Mouse (Mus musculus) right cerebral cortex, postnatal 25 days (tissue): ENCODE data around the gene P3h4.

Experiments used
- DNase-seq: peaks from one replicate; pipeline ENCODE4 v3.0.0; 2022

Gene P3h4

DNA sequence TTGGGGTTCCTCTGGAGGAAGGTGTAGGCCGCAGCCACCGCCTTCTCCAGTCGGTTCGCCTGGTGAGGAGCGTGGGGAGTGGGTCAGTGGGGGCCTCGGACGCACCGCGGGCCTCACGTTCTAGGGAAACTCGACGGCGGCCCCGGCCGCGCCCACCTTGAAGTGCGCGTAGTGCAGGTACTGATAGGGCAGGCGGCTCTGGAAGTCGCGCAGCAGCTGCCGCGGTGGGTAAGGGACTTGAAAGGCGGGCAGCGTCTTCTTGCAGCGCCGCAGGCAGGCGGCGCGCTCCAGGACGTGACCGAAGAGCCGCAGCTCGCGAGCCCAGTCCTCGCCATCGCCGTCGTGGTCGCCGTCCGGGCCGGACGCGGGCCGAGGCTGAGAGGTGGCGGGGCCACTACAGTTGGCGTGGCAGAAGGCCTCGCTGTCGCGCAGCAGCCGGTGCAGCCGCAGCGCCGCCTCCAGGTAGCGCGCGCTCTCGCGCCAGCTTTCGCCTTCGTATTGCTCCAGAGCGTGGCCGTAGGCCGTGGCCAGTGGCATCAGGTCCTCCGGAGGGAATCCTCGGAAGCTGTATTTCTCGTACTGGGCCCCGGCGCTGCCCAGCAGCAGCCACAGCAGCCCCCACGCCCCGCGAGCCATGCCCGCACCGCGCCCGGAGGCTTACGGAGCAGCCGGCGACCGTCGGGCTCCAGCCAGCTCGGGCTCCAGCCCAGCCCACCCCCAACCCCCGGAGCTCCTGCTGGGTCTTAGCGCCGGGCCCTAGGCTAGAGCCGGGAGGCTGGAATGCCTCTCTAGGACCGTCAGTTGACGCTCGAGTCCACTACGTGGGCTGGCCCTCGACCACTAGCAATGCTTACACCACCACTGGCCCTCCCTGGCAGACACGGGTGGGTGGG lies at the start of gene P3h4:
P3h4 (minus strand) TSS at position 816 of the 893 bp plus-strand sequence.
- peak; percentile 76 for DNase-seq

DNA sequence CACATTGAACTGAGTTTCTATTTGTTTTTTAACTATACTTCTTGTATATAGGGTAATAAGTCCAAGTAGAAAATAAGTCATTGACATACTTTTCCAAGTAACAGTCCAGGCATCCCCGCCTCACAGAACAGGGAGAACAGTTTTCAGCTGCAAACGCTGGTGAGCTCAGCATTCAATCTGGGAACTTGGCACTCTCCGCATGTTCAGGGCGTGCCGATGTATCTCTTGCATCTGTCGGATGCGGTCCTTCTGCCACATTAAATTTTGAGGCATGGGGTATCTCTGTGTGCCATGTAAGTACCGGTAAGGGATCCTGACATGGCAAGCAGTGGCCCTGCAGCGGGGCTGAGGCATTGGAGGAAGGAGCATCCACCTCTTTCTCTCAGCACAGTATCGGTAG lies 48.1 kb upstream of the P3h4 start:
- peak; percentile 22 for DNase-seq

DNA sequence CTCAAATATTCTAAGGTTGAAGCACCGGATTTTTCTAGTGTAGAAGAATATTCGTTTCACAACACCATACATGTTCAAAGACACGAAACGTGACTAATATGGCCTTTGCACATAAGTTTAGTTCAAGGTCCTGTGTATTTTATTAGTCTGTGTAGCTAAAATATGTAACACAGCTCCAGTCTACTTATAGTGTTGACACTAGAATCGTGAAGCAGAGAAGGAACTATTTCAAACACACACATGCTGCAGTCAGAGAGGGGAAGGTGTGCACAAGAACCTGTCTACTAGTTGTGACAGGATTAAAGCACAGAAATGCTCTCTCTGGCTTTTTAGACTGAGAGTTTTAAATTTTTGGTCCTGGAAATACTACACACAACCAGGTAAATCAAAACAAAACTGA lies 43.1 kb upstream of the P3h4 start:
- no peak for DNase-seq

DNA sequence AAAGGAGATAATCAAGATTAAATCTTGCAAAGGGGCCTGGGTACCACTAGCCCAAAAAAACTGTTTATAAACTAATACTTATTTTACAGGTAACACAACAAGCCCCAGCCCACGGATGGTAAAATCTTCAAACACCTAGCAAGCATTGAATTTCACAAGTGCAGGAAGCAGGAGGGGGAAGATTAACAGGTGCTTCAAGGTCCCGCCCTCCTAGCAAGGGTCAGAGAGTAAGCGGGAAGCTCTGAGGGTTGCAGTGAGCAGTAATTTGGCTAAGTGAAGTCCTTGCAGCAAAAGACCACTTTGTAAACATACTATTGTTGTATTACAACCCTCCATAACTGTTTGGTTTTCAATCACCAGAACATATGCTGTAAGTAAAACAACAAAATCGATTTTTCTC lies 42.6 kb upstream of the P3h4 start:
- no peak for DNase-seq

DNA sequence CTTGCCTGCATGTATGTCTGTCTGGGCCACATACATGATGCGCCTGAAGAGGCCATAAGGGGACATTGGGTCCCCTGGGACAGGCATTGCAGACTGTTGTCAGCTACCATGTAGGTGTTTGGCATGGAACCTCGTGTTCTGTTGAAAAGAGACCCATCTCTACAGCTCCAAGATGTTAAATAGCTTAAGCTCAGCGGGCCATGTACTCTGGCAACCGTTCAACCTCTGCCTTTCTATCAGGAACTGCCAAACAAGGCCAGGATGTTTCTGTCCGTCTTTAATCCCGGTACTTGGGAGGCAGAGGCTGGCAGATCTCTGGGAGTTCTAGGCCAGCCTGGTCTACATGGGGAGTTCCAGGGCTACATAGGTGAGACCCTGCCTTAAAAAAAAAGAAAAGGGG lies 28.0 kb upstream of the P3h4 start:
- DNase-seq: no peak

DNA sequence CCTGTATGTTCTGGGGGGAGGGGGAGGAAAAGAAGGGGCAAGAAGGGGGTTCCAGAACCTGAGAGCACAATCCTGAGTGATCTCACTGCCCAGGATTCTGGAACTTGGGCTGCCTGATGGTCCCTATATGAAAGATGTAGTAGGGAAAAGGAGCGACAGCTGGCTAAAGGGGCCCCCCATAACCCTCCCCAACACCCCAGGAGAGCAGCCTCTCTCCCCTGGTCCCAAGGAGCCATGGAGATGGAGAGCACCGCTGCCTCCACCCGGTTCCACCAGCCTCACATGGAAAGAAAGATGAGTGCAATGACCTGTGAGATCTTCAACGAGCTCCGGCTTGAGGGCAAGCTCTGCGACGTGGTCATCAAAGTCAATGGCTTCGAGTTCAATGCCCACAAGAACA lies 27.2 kb upstream of the P3h4 start, which contains the start of the genes Nt5c3b and Klhl10:
Nt5c3b (minus strand) TSS at position 12 of the 400 bp plus-strand sequence.
Klhl10 (plus strand) TSS at position 121 of the 400 bp plus-strand sequence.
- DNase-seq: no peak

DNA sequence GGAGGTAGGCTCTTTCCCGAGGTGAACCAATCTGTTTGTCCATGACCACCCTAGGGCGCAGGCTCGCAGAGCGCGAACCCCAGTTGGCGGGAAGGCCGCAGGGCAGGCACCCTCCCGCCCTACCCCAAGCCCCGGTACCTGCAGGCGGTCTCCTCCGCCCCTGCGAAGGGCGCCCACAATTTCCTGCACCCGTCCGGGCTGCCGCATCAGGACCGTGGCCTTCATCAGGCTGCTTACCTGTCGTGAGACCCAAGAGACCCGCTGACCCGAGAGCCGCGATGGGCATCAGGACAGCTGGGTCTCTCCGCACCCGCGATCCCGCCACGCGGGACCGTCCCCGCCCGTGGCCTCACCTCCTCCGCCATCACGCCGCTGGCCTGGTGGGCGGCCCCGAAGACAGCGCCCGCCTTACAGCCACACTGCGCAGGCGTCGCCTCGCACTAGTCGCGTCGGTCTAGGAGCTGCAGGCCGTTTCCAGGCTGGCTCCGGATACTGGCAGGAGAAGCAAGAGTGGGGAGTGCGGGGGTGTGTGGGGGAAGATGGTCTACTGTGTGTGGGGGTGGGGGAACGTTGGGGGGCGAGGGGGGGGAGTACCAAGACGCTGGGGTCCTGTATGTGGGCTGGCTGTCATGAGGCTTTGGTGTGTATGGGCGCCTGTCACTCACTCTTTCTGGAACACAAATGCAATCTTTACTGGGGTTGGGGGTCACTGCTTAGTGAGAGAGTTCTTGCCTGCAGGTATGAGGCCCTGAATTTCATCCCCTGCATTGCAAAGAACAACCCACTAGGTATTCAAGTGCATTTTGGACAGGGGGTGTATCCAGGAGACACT lies 26.3 kb upstream of the P3h4 start:
- DNase-seq: peak; percentile 86

DNA sequence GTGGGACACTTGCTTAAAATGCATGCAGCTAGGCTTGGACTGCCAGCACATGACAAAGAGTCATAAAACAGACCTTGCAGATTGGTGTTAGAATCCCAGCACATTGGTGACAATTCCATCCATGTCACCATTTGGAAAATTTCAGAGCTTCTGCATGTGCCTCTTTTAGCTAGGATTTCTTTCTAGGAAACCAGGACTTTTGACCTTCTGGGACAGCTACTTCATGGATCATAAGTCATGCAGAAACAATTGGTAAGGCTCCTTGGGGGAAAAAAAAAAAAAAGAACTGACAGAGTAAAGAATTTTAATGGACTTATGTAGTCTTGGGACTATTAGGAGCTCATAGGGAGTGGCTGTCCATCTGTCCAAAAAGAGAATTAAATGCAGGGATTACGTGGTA lies 23.3 kb upstream of the P3h4 start:
- DNase-seq: no peak

DNA sequence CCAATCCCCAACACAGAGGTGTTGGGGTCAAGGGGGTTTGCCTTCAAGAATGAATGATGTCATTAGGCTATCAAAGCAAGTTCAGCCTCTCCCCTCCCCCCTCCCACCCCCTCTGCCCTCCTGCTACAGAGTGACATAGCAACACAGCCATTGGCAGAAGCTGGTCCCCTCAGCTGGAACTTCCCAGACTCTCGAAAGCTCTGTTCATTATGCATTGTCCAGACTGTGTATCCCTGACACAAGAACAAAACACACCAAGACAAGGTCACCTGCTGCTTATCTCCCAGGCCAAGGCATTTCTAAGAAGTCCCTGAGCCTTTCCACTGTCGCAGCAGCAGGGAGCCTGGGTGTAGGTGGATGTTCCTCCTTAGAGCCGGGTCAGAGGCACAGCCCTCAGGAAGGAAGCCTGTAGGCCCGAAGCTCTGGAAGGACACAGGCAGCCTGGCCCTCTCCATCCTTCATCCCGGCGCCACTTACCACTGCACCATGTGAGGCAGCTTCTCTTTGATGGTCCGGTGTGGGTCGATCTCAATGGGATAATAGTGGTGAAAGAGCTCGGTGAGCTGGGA lies 21.1 kb upstream of the P3h4 start:
- DNase-seq: no peak

DNA sequence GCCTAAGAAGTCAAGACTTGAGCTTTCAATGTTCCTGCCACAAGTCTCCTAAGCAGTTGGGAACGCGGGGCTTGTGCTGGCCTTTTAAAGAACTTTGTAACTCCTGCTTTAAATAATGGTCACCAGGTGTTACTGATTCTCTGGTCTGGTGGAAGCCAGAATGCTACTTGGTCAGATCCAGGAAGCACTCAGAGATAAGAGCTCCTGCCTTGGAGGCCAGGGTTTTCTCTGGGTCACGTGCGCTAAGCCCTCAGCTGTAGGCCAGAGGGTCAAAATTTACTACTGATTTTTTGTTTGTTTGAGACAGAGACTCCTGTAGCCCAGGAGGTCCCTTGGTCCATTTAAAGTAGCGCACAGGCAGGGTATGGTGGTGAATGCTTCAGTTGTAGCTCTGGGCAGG lies 17.4 kb upstream of the P3h4 start:
- DNase-seq: no peak

DNA sequence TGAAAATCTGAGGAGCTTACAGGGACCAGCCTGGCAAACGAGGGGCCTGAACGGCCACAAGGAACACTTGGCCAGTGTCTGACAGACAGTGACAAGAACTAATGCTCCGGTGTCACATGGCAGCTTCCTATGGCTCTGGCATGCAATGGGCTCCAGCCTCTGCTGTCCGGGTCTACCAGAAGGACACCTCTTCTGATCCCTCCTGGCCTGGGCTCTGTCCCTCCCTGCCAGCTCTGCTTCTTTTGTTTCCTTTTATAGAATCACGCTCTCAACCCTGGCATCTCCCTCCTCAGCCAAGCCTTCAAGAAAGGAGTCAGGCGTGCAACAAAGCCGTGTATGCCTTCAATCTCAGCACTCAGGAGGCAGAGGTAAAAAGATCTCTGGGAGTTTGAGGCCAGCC lies 15.4 kb upstream of the P3h4 start:
- no peak for DNase-seq

DNA sequence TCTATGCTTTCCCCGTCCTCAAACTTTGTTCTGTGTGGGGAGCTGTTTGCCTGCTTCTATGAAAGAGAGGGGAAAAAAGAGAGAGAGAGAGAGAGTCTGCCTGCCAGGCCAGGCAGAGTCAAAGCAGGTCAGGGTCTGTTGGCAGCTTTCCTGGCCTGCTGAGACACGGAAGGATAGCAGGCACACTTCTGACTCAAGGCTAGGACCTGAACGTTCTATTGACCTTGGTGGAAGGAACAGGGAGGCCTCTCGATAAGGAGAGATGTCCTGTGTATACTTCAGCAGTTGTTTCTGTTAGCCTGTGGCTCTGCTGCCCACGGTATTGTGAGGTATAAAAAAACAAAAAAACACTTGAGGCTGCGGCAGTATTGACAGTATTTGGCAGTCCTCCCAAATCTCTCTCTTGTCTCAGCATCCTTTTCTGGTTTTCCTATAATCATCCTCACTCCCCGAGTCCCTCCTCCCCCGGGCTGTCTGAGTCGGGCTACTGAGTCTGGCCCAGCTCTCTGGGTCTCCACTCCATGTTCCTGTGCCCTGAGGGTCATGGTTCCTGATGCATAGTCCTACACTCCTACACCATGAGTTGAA lies 14.1 kb upstream of the P3h4 start:
- no peak for DNase-seq

DNA sequence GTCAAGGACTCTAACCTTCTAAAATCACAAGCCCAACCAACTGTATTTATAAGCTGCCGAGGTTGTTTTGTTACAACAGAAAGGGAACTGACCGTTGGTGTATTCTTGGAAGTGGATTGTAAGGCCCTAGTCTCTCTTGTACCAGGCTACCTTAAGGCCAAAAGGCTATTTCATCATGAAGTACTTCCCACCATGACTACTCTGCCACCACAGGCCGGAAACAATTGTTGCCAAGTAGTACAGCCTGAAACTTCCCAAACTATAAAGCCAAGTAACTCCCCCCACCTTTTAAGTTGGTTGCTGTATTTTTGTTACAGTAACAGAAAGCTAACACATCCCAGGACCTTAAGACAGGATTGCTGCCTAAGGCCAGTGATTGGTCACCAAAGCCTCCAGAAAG lies 12.2 kb upstream of the P3h4 start:
- DNase-seq: no peak

DNA sequence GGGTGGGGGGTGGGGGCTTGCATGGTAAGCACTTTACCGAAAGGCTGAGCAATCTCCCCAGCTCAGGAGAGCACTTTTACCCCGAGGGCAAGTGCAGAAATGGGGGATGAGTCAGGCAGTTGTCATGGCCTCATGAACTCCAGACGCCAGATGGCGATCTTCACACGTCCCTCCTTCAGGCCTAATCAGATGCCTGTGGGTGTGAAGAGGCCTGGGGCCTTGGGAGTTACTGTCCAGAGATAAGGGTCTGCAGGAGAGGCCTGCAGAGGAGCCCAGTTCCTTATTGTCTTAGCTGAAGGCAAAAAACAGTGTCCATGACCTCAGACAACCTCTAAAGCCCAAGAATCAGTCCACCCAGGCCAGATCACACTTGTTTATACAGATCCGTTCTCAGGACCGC lies 11.2 kb upstream of the P3h4 start:
- DNase-seq: peak; percentile 51

DNA sequence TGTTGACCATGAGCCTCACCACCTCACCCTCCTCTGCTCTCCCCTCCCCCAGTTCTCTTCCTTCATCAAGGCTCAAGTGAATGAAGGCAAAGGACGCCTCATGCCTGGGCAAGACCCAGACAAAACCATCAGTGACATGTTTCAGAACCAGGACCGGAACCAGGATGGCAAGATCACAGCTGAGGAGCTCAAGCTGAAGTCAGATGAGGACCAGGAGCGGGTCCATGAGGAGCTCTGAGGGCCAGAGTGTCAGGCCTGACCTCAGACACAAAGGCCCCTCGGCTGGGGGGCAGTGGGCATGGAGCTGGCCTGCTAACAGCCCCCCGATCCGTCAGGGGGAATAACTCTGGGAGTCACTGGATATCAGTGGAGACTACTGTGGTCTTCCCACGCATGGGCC lies 9.2 kb upstream of the P3h4 start:
- no peak for DNase-seq

DNA sequence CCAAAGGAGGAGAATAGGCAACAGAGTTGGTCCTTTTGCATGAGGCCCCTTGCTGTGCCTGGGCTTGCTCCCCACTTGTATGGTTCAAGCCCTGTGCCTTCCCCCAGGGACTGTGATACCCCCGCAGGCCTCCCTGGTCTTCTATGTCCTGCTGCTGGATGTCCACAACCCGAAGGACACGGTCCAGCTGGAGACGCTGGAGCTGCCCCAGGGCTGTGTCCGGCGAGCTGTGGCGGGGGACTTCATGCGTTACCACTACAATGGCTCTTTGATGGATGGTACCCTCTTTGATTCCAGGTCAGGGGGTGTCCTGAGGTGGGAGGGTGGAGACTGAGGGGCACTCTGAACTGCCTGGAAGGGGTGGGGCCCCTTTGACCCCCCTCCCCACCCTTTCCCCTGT lies 6.9 kb upstream of the P3h4 start:
- DNase-seq: no peak

DNA sequence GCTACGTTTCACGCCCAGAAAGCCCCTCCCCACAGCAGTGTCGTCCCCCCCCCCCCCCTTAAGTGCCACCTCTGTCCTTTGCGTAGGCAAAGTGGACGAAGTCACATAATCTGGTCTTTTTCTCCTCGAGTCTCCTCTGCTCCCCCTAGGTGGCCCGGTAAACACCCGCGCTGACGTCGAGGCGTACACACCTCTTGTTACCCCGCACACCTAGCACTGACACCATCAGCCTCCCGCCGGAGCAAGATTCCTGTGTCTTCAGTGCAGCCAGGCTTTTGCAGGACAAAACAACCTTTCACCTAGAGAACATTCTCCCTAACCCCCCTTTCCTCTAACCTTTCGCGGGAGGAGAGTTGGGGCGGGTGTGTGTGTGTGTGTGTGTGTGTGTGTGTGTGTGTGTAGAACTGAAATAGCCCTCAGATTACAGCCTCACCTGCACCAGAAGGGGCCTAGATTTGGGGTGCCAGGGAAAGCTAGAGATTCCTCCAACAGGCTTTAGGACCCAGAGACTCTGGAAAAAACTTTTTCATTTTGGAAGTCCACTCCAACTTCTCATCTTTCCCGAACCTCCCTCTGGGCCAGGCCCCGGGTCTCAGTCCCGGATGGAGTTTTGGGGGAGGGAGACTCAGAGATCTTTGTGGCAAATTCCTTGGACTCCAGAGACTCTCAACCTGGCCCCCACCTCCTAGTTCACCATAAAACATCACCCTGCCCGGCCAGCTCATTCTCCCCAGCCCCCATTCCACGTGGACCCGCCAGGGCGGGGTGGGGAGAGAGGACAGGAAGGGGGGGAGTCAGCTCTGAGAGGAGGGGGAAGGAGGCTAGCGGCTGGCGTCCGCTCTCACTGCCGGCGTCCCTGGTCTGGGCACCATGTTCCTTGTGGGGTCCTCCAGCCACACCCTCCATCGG lies 532 bp upstream of the P3h4 start, which contains the start of gene Fkbp10:
Fkbp10 (plus strand) TSS at position 784 of the 909 bp plus-strand sequence.
- no peak for DNase-seq

DNA sequence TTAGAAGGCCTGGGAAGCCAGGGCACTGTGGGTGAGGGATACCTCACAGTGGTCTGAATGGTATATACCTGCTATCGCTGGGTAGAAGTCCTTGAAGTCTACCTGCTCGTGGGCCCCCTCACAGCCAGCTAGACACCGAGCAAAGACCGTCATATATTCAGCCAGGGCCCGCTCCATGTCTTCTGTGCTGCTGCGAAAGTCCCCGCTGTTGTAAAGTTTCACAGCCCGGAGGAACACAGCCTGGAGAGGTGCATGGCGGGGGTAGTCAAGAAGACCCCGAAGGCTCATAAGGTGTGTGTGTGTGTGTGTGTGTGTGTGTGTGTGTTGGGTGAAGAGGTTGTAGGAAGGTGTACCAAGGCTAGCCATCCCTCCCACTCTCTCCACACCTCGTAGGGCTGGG lies 1.1 kb downstream of the P3h4 start:
- no peak for DNase-seq

DNA sequence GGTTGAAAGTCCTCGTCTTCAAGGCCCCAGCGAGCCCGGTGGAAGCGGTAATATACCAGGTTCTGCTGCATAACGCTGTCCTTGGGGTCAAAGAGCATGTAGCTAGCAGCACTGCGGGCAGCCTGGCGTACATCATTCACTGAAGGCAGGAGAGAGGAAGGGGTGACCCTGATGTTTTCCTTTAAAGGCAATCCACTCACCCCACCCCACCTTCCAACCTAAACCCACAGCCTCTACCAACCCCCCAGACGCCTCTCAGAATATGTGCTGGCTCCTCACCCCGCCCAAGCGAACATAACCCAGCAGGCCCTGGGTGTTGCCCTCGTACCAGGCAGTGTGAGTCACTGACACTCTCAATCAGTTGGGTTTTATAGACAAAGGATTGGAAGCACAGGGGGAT lies 2.9 kb downstream of the P3h4 start:
- DNase-seq: no peak

DNA sequence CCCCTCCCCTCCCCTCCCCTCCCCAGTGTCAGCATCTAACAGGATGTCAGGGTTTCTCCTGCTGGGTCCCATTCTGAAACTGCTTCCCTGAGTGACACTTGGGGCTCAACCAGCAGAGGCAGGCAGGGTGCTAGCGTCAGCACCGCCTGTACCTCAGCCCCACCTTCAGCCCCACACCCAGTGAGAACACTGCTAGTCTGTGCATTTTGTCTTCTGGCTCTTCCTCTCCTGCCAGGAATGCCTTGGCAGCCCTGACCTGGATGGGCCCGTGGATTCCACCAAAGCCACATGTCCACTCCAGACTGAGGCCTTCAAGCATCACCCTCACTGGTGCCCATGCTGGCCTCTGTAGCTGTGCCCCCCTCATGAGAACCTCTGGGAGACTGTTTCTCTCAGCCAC lies 5.0 kb downstream of the P3h4 start:
- DNase-seq: no peak

DNA sequence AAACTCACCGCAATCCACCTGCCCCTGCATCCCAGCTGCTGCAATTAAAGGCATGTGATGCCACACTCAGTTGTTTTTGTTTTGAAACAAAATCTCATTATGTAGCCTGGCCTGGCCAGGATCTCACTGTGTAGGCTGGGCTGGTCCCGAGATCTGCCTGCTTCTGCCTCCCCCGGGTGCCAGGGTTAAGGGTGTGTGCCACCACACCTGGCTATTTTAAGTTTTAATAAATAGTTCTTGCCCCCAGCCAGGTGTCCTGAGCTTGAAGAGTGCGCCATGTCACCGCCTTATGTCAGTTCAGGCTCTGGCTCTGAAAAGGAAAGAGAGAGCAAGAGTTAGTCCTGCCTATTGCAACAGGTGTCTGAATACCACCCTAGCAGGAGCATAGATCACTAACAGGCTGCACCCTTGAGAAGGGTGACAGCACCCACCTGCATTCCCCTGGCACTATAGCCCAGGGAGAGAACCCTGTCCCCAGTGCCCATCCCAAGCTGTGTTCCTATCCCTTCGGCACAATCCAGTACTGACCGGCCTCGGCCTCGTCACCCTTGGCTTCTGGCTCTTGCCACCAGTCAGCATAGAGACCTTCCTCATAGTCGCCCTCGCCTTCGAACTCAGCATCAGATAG lies 5.7 kb downstream of the P3h4 start:
- no peak for DNase-seq
